Mouse (Mus musculus) megakaryocyte, embryonic 14.5 days (primary cell): ENCODE measurements around the gene Cacna1s. TPM values are rescaled to one million over a fixed set of nuclear protein-coding genes. Genes with fewer than 3 reads are reported as not detected.

Source experiments
- H3K27me3 ChIP-seq: replicated peaks from 2 replicates; pipeline ENCODE3; 2012; ENCODE audit warnings: inconsistent platforms
- H3K36me3 ChIP-seq: replicated peaks from 2 replicates; pipeline ENCODE3; 2012; ENCODE audit warnings: low read length, inconsistent platforms, mixed read lengths
- H3K4me1 ChIP-seq: 2 replicates; pipeline ENCODE4 v1.6.1; 2012; ENCODE audit warnings: inconsistent platforms
- H3K4me3 ChIP-seq: replicated peaks from 2 replicates; pipeline ENCODE3; 2012; ENCODE audit warnings: moderate library complexity, mild to moderate bottlenecking, inconsistent platforms
- H3K9me3 ChIP-seq: 2 replicates; pipeline ENCODE4 v1.6.1; 2012; ENCODE audit warnings: inconsistent platforms
- FLI1 ChIP-seq: IDR thresholded peaks from 2 replicates; pipeline ENCODE4 v1.6.1; 2012; ENCODE audit warnings: low read length, inconsistent platforms, mixed read lengths
- GATA1 ChIP-seq: IDR thresholded peaks from 3 replicates; pipeline ENCODE4 v1.6.1; 2012; ENCODE audit warnings: mixed read lengths, low read length, inconsistent platforms, borderline replicate concordance
- polyA plus RNA-seq: library from polyadenylated mRNA; stranded (reverse); fragments of >175 nt; gene quantifications from 2 replicates; pipeline ENCODE4 v1.2.3, GENCODE M21; 2012; ENCODE audit warnings: low replicate concordance; ENCODE audit not compliant: insufficient read depth

The Cacna1s gene
- polyA plus RNA-seq: not detected in 2 replicates

- H3K9me3 ChIP-seq: no peaks in the 10 kb centered on the region
- no peaks in the 10 kb centered on the region for H3K36me3 ChIP-seq
- no peak for TF ChIP-seq GATA1
- no peak for TF ChIP-seq FLI1
- H3K4me3 ChIP-seq: peak within 1 kb of the TSS; percentile 2
- H3K4me1 ChIP-seq: peaks cover 21% of the 10 kb centered on the region
- peaks cover 92% of the 10 kb centered on the region for H3K27me3 ChIP-seq
Observed at GRCm38 (mm10) chr1:136052547-136052946, at the start of gene Cacna1s. Cacna1s (plus strand) TSS chr1:136052750.

- H3K4me1 ChIP-seq: peaks cover 47% of the 10 kb centered on the region
- H3K36me3 ChIP-seq: peaks cover 5% of the 10 kb centered on the region
- TF ChIP-seq GATA1: no peak
- TF ChIP-seq FLI1: no peak
- no peak within 1 kb of the TSS for H3K4me3 ChIP-seq
- H3K9me3 ChIP-seq: peaks cover 16% of the 10 kb centered on the region
- peaks cover 52% of the 10 kb centered on the region for H3K27me3 ChIP-seq
Observed at GRCm38 (mm10) chr1:136006292-136006748, 46.2 kb upstream of the Cacna1s start, which contains the start of gene Igfn1. Igfn1 (minus strand) TSS chr1:136006342.

GRCm38 (mm10) chr1:136007211-136008158 lies 45.1 kb upstream of the Cacna1s start, which contains the start of gene Tmem9:
Tmem9 (plus strand) TSS chr1:136008150.
- peaks cover 5% of the 10 kb centered on the region for H3K36me3 ChIP-seq
- peaks cover 10% of the 10 kb centered on the region for H3K9me3 ChIP-seq
- TF ChIP-seq FLI1 (no peak), GATA1 (no peak)
- peaks cover 47% of the 10 kb centered on the region for H3K4me1 ChIP-seq
- peak within 1 kb of the TSS; percentile 87 for H3K4me3 ChIP-seq
- H3K27me3 ChIP-seq: peaks cover 46% of the 10 kb centered on the region

GRCm38 (mm10) chr1:136008159-136008533 lies 44.4 kb upstream of the Cacna1s start:
- TF ChIP-seq GATA1: no peak
- no peak for TF ChIP-seq FLI1
- Histone ChIP-seq H3K4me3 (peak overlapping the region; percentile 87), H3K27me3 (peaks cover 46% of the 10 kb centered on the region), H3K9me3 (peaks cover 10% of the 10 kb centered on the region), H3K4me1 (peaks cover 43% of the 10 kb centered on the region), H3K36me3 (peaks cover 5% of the 10 kb centered on the region)

- Histone ChIP-seq H3K36me3 (peaks cover 5% of the 10 kb centered on the region), H3K4me1 (peaks cover 42% of the 10 kb centered on the region)
- no peak for TF ChIP-seq FLI1
- no peak for TF ChIP-seq GATA1
Observed at GRCm38 (mm10) chr1:136010247-136010646, 42.3 kb upstream of the Cacna1s start.

GRCm38 (mm10) chr1:136013513-136013912 lies 39.0 kb upstream of the Cacna1s start:
- peaks cover 56% of the 10 kb centered on the region for H3K4me1 ChIP-seq

More at GRCm38 (mm10) chr1:136010247-136010646, 42.3 kb upstream of the Cacna1s start:
- no peak overlapping the region for H3K4me3 ChIP-seq
- H3K9me3 ChIP-seq: peaks cover 10% of the 10 kb centered on the region
- H3K27me3 ChIP-seq: peaks cover 40% of the 10 kb centered on the region

GRCm38 (mm10) chr1:136014796-136015502 lies 37.6 kb upstream of the Cacna1s start:
- Histone ChIP-seq H3K27me3 (peaks cover 8% of the 10 kb centered on the region), H3K4me3 (peak overlapping the region; percentile 42), H3K36me3 (peaks cover 11% of the 10 kb centered on the region), H3K4me1 (peaks cover 58% of the 10 kb centered on the region), H3K9me3 (peaks cover 10% of the 10 kb centered on the region)
- TF ChIP-seq GATA1: peak; percentile 44; the same call in 1 of the 3 replicates
- TF ChIP-seq FLI1: no peak

More at GRCm38 (mm10) chr1:136013513-136013912, 39.0 kb upstream of the Cacna1s start:
- H3K36me3 ChIP-seq: peaks cover 5% of the 10 kb centered on the region
- peaks cover 15% of the 10 kb centered on the region for H3K27me3 ChIP-seq
- TF ChIP-seq FLI1: no peak
- no peak for TF ChIP-seq GATA1
- H3K9me3 ChIP-seq: peaks cover 10% of the 10 kb centered on the region
- no peak overlapping the region for H3K4me3 ChIP-seq

GRCm38 (mm10) chr1:136017307-136017706 lies 35.2 kb upstream of the Cacna1s start:
- Histone ChIP-seq H3K4me3 (peak overlapping the region; percentile 96), H3K9me3 (no peaks in the 10 kb centered on the region), H3K27me3 (no peaks in the 10 kb centered on the region), H3K4me1 (peaks cover 58% of the 10 kb centered on the region), H3K36me3 (peaks cover 27% of the 10 kb centered on the region)
- TF ChIP-seq FLI1 (no peak), GATA1 (no peak)

GRCm38 (mm10) chr1:136017907-136018313 lies 34.6 kb upstream of the Cacna1s start:
- H3K36me3 ChIP-seq: peaks cover 33% of the 10 kb centered on the region
- peaks cover 58% of the 10 kb centered on the region for H3K4me1 ChIP-seq
- H3K27me3 ChIP-seq: no peaks in the 10 kb centered on the region
- no peak for TF ChIP-seq FLI1
- no peak for TF ChIP-seq GATA1
- H3K4me3 ChIP-seq: peak overlapping the region; percentile 96
- H3K9me3 ChIP-seq: no peaks in the 10 kb centered on the region
